Mouse (Mus musculus): ENCODE results near the gene B4galt1.

Gene B4galt1

GRCm38 (mm10) chr4:40818421-40818820, 35.4 kb downstream of the B4galt1 start:
- no peak for DNase-seq (ENCODE audit: low spot score)

GRCm38 (mm10) chr4:40817936-40818335, 35.9 kb downstream of the B4galt1 start:
- no peak for DNase-seq (ENCODE audit: low spot score)

DNA sequence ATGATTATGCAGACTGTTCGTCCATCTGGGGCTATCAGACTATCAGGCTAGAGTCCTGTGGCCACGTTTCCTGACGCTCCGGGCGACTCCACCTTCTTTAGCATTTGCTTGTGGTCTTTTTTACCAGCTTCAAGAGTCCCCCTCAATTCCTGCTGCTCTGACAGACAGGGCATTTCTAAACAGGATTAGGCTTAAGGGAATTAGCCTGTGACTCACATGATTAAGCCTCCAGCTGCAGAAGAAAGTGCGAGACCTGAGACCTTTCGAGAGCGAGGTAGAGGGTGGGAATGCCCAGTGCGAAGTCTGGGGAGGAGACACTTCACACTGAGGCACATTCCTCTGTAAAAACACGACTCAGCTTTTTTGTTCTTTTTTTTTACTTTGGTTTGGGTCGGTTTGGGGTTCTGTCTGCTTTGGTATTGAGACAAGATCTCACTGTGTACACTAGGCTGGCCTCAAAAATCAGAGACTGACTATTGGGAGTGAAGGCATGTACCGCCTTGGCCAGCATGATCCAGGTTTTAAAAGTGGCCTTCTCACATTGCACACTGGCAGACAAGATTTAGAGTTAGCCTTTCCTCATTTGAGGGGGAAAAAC, 37.9 kb downstream of the B4galt1 start:
- DNase-seq (ENCODE audit: low spot score), result no peak

DNA sequence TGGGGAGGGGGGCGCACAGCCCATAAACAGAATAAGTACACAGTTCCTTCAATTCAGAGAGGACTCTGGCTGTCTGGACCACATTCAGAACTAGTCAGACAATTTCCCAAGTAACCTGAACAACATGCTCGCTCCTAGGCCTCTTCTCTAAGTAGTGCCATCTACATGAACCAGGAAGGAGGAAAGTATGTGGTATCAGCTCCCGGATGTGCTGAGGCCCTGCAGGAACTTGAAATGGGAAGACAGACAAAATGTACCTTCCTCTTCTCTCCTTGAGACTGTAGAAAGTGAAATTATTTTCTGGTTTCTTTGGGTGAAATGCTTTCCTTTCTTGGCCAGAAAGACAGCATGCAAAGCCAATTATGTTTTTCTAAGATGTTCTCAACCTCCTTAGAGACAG, 38.7 kb downstream of the B4galt1 start:
- DNase-seq (ENCODE audit: low spot score), result no peak

- no peak for DNase-seq (ENCODE audit: low spot score)
These were observed 39.4 kb downstream of the B4galt1 start for GRCm38 (mm10) chr4:40814359-40814758.

DNA sequence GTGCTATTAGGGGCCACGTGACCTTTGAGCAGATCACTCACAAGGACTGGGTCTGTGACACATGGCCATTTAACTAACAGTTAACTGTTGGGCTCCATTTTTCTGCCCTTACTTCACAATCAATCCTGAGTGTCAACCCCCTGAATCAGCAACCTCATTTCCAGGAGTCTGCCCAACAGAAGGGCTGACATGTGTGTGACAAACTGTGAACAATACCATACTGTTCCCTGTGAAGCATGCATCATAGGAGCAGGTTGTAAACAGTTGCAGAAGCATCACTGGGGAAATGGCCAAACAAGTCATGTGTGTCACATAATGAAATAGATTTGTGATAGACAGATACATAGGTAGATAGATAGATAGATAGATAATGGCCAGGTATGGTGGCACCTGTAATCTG, 40.9 kb downstream of the B4galt1 start:
- no peak for DNase-seq (ENCODE audit: low spot score)

GRCm38 (mm10) chr4:40810481-40810880, 43.3 kb downstream of the B4galt1 start:
- DNase-seq (ENCODE audit: low spot score), result no peak

DNA sequence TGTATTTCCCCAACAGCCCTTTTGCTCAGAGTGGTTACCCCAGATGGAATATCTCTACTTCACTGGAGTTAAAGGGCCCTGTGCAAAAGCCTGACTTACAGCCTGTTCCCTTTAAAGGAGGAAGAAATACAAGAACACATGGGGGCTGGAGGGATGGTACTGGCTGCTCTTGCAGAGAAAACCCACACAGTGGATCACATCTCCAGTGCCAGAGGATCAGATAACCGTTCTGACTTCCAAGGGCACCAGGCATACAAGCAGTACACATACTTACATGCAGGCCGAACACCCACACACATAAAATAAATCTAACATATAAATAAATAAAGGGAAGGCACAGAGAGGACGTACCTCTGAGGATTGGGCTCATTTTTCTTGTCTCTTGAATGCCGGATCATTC, 46.4 kb downstream of the B4galt1 start:
- no peak for DNase-seq (ENCODE audit: low spot score)

DNA sequence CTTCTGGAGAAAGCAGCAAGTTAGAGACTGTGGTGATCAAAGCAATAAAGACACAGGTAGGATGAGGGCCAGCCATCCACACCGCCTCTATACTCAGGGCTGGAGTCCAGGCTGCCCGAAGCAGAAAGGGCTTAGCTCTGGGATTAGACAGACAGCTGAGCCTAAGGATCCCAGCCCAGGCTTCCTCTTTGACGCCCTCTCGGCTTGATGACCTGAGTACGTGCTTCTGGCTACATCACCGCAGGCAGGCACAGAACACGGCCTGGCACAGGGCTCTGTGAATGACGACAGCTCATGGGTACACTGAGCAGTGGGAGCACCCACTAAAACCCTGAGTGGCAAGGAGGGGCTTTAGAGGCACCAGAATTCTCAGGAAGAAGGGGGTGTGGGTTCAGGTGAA, 48.4 kb downstream of the B4galt1 start:
- no peak for DNase-seq (ENCODE audit: low spot score)

DNA sequence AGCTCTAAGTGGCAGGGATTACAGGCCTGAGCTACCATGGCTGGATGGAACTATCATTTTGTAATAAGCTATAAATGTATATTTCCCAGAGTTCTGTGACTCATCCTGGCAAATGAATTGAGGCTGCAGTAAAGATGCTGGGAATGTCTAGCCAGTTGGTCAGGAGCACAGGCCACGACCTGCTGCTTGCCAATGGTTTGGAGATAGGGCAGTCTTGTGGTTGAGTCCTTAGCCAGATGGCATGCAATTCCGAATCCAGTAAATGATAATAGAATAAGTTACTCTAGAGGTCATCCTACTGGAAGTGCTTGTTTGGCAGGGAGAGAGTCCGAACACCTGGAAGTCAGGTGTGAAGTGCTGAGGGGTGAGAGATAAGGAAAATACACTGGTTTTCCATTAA, 51.0 kb downstream of the B4galt1 start:
- DNase-seq (ENCODE audit: low spot score), result no peak

DNA sequence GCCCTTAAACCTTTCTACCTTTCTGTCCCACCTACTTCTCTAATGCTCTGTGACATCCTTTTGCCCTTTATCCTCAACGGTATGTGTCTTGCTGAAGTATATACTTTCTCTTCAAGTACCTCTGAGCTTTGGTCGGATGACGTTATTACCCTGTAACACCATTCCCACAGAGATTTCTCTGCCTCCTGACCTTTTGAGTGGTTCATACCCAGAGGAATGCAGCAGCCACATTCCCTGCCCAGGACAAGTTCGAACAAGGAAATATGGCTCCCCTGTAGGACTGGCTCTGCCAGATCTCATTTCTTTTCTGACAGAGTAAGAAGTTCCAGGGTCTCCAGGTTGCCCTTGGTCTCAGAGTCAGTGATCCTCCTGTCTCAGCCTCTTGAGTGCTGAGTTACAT, 51.9 kb downstream of the B4galt1 start:
- DNase-seq (ENCODE audit: low spot score), result peak; percentile 16

GRCm38 (mm10) chr4:40800873-40801272, 52.9 kb downstream of the B4galt1 start:
- no peak for DNase-seq (ENCODE audit: low spot score)

- peak; percentile 49 for DNase-seq (ENCODE audit: low spot score)
These were observed 54.8 kb downstream of the B4galt1 start for GRCm38 (mm10) chr4:40798833-40799555.

DNA sequence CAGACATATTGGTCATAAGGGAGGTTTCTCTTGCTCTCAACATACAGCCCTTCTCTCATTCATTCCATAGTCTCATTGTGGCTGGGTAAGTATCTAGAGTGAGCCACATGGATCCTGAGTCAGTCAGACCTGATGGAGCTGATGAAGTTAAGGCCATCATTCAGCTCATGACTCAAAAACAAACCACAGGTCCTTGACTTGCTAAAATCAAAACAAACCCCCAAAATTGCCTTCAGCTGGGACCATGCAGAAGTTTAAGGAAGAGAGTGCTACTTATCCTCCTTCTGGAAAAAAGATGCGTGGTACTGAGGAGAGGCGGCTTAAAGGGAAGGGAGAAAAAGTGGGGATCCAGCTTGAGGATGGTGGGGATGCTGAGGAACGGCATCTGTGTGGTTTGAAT, 58.0 kb downstream of the B4galt1 start:
- DNase-seq (ENCODE audit: low spot score), result no peak

DNA sequence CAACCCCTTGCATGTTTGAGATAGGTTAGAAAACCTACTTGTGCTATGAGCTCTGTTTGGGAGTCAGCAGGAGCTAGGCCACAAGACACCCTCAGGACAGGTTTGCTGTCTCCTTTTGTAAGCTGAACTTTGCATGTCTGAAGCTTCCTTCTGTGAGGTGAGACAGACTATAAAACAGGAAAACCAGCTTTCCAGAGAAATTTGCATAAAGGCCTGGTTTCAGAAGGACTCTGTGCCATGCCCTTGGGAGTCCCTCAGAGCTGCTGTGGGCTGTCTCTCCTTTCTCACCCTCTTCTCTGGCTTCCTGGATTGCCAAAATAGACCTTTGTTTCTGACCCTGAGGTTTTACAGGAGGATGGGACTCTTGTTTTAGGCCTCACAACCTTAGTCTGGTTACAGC, 59.5 kb downstream of the B4galt1 start:
- no peak for DNase-seq (ENCODE audit: low spot score)

DNA sequence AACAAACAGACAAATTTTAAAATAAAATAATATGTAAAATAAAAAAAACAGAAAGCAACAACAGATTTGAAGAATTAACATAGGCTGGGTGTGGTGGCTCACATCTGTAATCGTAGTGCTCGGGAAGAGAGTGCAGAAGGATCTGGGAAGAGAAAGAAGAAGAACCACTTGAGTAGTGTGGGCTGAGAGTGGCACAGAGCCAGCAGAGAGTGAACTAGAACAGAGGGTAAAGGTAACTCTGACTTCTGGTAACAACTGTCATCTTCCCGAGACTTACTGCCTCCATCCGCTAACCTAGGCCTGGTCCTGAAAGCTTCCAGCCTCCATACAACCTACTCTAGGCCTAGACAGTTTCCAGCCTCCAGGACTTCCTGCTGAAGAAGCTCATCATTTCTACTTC, 62.6 kb downstream of the B4galt1 start:
- no peak for DNase-seq (ENCODE audit: low spot score)

DNA sequence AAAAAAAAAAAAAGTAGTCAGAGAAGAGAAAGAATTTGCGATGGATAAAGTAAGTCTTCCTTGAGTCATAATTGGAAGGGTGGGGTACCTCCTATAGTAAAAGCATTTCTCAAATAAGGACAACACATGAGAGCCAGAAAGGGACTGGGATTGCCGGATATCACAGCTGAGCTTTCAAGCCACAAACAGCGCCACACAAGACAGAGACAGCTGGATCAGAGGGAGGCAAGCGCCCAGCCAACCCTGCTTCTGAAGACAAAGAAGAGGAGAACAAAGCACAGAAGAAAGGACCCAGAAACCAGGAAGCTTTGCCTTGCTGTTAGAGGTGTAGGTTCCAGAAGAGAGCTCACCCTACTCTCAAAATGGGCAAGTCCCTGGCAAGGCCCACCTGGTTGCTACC, 67.2 kb downstream of the B4galt1 start:
- no peak for DNase-seq (ENCODE audit: low spot score)

- no peak for DNase-seq (ENCODE audit: low spot score)
These were observed 68.1 kb downstream of the B4galt1 start for GRCm38 (mm10) chr4:40785620-40786166.

- no peak for DNase-seq (ENCODE audit: low spot score)
These were observed 69.1 kb downstream of the B4galt1 start for GRCm38 (mm10) chr4:40784556-40785169.

GRCm38 (mm10) chr4:40783049-40783448, 70.8 kb downstream of the B4galt1 start:
- no peak for DNase-seq (ENCODE audit: low spot score)

- no peak for DNase-seq (ENCODE audit: low spot score)
These were observed 71.9 kb downstream of the B4galt1 start for GRCm38 (mm10) chr4:40781797-40782495.

DNA sequence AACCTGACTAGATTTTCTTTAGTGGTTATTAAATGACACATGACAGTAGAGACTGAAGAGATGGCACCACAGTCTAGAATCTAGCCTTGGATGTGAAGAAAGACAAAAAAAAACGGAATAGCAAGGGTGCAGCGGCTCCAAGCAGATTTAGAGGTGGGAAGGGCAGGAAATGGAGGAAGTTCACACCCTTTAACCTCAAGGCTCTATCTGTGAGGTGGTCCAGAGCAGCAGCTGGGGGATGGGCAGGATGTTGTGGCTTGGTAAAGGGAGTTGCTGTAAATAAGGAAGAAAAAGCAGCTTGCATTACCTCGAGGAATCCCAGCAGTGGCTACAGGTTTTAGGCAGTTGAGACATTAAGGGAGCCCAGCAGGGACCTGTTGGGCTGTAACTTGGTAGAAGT, 72.7 kb downstream of the B4galt1 start:
- DNase-seq (ENCODE audit: low spot score), result no peak

GRCm38 (mm10) chr4:40778656-40779055, 75.1 kb downstream of the B4galt1 start:
- DNase-seq (ENCODE audit: low spot score), result no peak
